Mouse (Mus musculus): ENCODE results near the gene Spaca6. TPM values are rescaled to one million over a fixed set of nuclear protein-coding genes. Genes with fewer than 3 reads are reported as not detected.

The Spaca6 gene
- polyA plus RNA-seq, 1 experiment from 2014 or later, result 32.3 TPM

DNA sequence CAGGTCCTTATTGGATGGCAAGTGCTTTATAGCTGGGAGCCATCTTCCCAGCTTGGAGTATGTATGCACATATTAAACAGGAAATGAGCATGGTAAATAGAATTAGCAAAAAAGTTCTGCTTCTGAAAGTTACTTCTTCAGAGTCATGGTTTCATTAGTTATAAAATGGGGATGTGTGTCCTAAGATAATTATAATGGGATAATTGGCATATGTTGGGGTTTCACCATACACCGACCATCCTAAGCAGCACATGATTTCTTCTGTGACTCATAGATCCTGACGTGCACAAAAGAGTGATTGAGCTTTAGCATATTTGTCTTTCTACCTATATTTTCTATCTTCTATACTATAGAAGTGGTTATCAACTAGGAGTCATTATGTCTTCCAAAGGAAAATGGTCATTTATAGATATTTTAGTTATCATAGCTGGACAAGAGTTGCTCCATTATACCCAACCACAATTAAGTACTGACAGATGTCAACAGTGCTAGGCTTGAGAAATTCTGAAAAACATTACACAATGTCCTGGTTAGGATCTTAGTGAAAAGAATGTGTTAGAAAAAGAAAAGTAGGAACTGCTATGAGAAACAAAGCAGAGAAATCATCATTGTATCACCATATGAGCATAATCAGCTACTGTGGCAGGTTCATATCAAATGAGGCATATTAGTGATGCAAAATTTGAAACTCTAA lies 62.9 kb downstream of the Spaca6 start:
- no peak for DNase-seq (ENCODE audit: low spot score)
- no peaks in the 10 kb centered on the region for H3K4me1 ChIP-seq
- no peak overlapping the region for H3K4me3 ChIP-seq
- no peaks in the 10 kb centered on the region for H3K9me3 ChIP-seq
- H3K36me3 ChIP-seq, result no peaks in the 10 kb centered on the region
- 85% methylated on average over 2 of the region's 2 CpGs for WGBS
- H3K27ac ChIP-seq, result no peak overlapping the region
- no peaks in the 10 kb centered on the region for H3K27me3 ChIP-seq (ENCODE audit: insufficient read depth, poor library complexity, severe bottlenecking)

MicroRNAs within 50 kb of the gene (microRNA counts, 519-probe panel; counts per million panel counts)
- microRNA mmu-let-7e (7,470 counts per million, percentile 82 among the panel's probes with 10 or more counts), microRNA mmu-miR-125a-3p (4,321 counts per million, percentile 24 among the panel's probes with 10 or more counts), microRNA mmu-miR-125a-5p (9,600 counts per million, percentile 96 among the panel's probes with 10 or more counts), microRNA mmu-miR-99b (6,983 counts per million, percentile 76 among the panel's probes with 10 or more counts)

Small RNA genes within 50 kb of the gene (microRNA-seq; reads per million reads assigned to microRNA genes)
- gene Gm25927, result not detected
- gene Mir125a, result 4,312 reads per million, percentile 89 among the genes with 10 or more reads in this experiment
- 19,519 reads per million, percentile 97 among the genes with 10 or more reads in this experiment for gene Mir99b
- not detected for gene Mirlet7e

Other genes starting within 250 kb of the Spaca6 start
- gene Lnpep, start 202.1 kb upstream of the Spaca6 start, polyA plus RNA-seq (2016; fragmentation: Nextera tagmentation; extraction: Ambion mirVana), result 8.7 and 11.1 TPM in 2 replicates
- gene Vmn2r90, start 123.4 kb upstream of the Spaca6 start, polyA plus RNA-seq (2016; fragmentation: Nextera tagmentation; extraction: Ambion mirVana), result not detected in 2 replicates
- gene Has1, start 28.0 kb downstream of the Spaca6 start, polyA plus RNA-seq (2016; fragmentation: Nextera tagmentation; extraction: Ambion mirVana), result 0.68 and 1.1 TPM in 2 replicates
- 0.10 TPM in 1 of 2 replicates, not detected in the other for gene Fpr1, start 56.8 kb downstream of the Spaca6 start, polyA plus RNA-seq (2016; fragmentation: Nextera tagmentation; extraction: Ambion mirVana)
- gene Fpr2, start 60.7 kb downstream of the Spaca6 start, polyA plus RNA-seq (2016; fragmentation: Nextera tagmentation; extraction: Ambion mirVana), result not detected in 2 replicates
- gene Fpr3, start 60.7 kb downstream of the Spaca6 start, polyA plus RNA-seq (2016; fragmentation: Nextera tagmentation; extraction: Ambion mirVana), result not detected in 2 replicates
- not detected in 2 replicates for gene Fpr-rs4, start 194.6 kb downstream of the Spaca6 start, polyA plus RNA-seq (2016; fragmentation: Nextera tagmentation; extraction: Ambion mirVana)
- not detected in 2 replicates for gene Vmn2r124, start 222.3 kb downstream of the Spaca6 start, polyA plus RNA-seq (2016; fragmentation: Nextera tagmentation; extraction: Ambion mirVana)

All from heart, embryonic 10.5 days (tissue).